Mouse (Mus musculus): ENCODE results near the gene Golm1.
"Not testable (repeated sequence)": the region's sequence is repeated elsewhere in the genome, so short reads cannot be mapped to it uniquely, and the experiment has no call there.

The Golm1 gene

DNA sequence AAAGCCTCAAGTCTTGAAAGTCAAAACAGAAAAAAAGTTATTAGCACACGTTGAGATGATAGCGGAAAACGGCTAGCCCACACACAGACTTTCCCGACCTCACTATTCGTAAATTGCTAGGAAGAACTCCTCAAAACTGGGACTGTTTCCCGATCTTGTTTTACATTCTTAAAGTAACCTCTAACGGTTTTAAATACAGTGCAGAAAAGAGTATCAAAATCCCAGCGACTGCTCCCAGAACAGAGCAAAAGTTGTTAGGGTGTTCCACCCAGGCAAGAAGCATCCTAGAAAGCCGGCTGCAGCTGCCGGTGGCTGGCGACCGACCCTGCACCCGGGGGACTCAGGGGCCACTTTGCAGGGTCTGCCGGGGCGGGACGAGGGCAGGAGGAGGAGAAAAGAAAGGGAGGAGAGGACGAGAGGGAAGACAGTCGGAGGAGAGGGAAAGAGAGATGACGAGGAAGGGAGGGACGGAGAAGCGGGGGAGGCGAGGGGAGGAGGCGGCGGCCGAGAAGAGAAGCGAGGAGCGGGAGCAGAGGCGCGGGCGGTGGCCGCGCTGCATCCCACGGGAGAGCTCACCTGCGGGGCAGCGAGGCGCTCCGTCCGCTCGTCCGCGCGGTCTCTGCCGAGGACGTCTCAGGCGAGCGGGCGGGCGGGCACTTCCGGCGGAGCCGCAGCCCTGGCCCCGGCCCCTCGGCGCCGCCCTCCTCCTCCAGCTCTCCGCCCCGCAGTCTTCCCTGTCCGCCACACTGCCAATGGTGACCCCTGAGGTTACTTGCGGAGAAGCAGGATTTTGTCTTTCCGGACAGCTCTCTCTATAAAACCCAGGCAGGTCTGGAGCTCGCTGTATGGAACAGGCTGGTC lies at the start of gene Golm1:
Gene Golm1 (minus strand): TSS at position 661 of the 861 bp plus-strand sequence.
- peak; percentile 64 for DNase-seq (ENCODE audit: low spot score)

DNA sequence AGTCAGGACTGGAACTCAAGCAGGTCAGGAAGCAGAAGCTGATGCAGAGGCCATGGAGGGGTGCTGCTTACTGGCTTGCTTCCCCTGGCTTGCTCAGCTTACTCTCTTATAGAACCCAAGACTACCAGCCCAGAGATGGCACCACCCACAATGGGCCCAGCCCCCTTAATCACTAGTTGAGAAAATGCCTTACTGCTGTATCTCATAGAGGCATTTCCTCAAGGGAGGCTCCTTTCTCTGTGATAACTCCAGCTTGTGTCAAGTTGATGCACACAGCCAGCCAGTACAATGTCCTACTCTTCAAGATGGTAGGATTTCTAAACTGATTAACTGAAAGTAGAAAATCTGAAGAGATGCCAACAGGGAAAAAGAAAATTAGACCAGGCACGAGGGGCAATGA lies 46.5 kb upstream of the Golm1 start:
- DNase-seq (ENCODE audit: low spot score), result not testable (repeated sequence)

DNA sequence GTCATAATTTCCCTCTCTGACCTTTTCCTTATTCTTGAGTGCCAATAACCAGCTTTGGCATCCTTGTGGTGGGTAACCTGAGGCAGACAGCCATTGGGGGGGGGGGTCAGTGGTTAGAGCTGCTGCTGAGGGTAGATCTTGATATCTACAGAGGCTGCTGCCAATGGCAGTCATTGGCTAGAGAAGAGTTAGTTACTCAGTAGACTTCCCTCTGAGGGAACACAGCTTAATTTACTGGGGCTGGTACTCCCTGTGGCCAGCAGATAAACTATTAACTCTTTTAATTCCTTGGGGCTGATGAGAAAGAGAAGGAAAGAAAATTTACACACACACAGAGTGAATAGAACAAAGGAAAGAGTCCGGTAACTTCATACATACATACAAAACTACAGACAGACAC lies 43.9 kb upstream of the Golm1 start:
- DNase-seq (ENCODE audit: low spot score), result no peak

DNA sequence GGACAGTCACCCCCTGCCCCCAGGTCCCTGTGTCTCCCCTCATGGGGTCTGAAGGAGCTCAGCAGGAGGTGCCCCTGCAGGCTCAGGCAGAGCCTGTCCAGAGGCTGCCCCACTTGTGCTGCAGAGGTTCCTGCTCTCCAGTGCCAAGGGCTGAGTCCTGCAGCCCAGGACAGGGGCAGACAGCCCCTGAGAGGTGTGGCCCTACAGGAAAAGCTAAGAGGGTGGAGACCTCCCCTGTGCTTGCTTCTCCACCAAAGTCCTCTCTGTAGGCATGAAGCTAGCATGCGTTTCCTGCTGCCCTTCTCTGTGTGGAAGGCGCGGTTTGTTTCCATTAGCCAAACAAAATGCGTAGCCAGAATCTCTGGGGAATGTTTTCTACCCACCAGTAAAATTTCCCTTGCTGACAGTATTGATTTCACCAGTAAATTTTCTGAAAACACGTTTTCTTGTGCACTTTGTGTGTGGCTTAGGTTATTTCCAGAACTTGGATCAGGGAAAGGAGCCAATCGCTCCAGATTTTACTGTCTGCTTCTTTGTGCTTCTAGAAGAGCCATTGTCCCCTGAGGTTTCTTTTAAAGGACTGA lies 43.3 kb upstream of the Golm1 start:
- not testable (repeated sequence) for DNase-seq (ENCODE audit: low spot score)

DNA sequence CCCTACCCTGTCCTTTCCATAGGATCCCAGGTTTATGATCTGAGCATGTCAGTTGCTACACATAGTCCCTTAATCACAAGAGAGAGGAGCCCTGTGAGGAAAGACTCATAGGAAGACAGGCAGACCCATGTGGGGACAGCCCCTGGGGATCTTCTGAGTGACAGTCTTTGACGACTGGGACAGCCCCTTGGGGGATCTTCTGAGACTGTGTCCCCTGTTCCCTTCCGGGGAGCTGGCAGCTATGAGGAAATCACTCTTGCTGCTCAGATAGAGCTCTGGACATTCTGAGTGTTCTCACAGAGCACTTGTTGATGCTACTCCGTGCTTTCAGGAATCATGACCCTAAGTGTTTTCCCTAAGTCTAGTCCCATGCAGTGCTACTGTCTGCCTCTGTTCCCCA lies 38.1 kb upstream of the Golm1 start:
- DNase-seq (ENCODE audit: low spot score), result no peak

DNA sequence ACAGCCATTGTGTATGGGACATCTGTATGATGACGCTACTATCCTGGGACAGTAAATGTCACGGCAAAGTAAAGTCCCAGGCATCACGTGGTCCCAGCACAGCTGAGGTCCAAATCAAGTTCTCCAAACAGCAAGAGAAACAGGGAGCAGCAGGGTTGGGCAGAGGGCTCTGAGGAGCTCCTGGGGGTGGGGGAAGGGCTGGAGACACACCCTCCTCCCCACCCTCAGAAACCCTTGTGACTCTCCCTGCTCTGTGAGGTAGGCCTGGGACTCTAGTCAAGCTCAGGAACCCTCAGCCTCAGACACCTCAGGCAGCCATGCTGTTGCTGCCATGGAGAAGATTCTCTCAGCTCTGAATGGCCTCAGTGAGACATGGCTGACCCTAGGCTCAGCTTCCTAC lies 36.4 kb upstream of the Golm1 start, which contains the start of gene Spata31d1b:
Gene Spata31d1b (plus strand): TSS at position 301 of the 400 bp plus-strand sequence.
- DNase-seq (ENCODE audit: low spot score), result not testable (repeated sequence)

DNA sequence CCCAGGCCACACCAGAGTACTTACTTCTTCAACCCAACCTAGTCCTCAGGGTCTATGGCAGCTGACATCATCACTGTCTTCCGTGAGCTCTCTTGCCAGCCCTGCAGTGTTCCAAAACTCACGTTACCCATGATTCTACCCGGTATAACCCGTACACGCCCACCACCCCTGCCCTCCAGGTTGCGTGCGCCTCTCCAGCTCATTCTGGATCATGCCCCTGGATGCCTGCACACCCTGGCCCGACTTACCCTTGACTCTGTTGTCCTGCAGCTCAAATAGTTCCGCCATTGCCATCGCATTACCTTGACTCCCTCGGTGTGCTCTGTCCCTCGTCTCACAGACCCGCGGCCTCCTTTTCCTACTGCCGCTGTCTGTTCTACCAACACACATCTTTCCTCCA lies 34.6 kb upstream of the Golm1 start, which contains the start of gene Spata31d1a:
Gene Spata31d1a (minus strand): TSS at position 101 of the 400 bp plus-strand sequence.
- DNase-seq (ENCODE audit: low spot score), result no peak

DNA sequence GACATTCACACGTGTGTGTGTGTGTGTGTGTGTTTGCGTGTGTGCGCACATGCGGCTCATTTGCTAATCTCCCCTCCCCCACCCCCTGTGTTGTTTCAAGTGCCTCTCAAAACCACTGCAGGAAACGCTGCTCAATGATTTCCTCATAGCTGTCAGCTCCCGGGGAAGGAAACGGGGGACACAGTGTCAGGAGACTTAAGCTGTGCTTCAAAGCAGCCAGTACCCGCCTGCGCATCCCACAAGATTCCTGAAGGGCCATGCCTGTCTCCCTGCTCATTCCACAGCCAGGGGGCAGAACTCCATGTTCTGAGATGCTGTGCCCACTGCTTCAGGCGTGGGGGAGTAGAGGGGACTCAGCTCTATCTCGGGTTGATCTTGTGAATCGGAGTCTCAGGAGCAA lies 29.0 kb upstream of the Golm1 start:
- DNase-seq (ENCODE audit: low spot score), result no peak

DNA sequence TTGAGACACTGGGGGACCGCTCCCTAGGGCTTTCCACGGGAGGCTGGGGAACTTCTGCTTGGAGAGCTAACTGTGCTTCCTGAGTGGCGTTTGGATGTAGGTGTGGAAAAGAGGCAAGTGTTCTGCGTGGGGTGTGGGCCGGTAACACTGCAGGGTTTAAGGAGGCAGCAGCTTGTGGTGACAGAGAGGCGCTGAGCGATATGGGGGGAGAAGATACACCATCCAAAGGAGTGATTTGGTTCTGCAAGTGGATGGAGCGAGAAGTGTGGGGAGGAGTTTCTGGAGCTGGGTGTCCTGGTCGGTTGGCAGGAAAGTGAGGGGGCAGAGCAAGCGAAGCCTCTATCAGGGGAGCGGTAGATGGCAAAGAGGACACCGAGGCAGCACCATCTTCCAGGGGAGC lies 27.9 kb upstream of the Golm1 start:
- DNase-seq (ENCODE audit: low spot score), result no peak

DNA sequence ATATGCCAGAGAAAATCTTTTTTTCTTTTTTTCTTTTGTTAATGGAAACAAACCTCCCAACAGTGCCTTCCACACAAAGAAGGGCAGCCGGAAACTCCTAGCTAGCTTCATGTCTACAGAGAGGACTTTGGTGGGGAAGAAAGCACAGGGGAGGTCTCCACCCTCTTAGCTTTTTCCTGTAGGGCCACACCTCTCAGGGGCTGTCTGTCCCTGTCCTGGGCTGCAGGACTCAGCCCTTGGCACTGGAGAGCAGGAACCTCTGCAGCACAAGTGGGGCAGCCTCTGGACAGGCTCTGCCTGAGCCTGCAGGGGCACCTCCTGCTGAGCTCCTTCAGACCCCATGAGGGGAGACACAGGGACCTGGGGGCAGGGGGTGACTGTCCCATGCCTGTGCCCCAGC lies 24.5 kb upstream of the Golm1 start:
- not testable (repeated sequence) for DNase-seq (ENCODE audit: low spot score)

DNA sequence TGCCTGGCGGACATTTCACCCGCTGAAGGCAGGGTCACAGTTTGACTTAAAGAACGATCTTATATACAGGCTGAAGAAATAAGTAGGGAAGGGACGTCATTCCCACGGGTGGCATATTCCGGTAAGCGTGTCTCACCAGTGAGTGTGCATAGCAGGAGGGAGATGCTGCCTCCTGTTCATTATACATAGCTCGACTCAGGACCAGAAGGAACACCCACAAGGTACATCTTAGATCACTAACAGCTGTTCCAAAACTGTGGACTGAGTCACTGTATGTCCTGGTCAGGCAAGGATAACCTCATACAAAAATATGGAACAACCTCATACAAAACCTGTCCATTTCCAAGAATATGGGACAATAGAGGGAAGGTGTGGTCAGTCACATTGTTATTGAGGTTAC lies 23.5 kb upstream of the Golm1 start:
- no peak for DNase-seq (ENCODE audit: low spot score)

DNA sequence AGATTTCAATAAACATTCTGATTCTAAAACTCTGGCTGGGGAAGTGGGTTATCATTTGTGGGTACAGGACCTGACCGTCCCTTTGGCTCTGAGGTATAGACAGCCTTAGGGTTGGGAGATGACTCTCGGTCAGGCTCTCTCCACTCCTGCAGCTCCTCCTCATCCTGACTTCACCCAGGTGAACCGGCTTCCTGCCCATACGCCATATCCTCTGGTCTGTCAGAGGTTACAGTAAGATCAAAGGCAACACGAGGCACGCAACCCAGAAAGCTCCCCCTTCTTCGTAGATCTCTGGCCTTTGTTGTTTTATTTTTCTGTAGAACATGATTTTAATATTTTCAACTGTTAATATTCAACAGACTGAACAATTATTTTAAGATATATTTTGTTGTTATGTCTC lies 20.2 kb upstream of the Golm1 start:
- no peak for DNase-seq (ENCODE audit: low spot score)

DNA sequence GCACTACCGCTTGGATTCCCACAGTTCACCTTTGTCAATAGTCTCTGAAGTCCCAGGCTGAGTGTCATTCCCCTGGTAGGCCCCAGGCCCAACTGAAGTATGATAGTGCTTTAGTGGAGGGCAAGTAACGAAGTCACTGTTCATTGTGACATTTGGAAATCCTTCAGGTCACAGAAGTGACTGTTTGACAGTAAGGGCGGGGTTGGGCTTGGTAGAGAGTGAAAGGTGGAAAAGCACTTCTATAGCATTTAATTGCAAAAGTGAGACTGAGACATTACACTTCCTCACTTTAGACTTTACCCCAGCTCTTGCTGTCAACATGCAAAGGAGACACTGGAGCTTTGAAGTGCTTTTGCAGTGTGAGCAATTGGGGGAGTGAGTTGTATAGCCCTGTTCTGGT lies 18.4 kb upstream of the Golm1 start, which contains the start of gene 4921517D22Rik:
Gene 4921517D22Rik (minus strand): TSS at position 101 of the 400 bp plus-strand sequence.
- no peak for DNase-seq (ENCODE audit: low spot score)

DNA sequence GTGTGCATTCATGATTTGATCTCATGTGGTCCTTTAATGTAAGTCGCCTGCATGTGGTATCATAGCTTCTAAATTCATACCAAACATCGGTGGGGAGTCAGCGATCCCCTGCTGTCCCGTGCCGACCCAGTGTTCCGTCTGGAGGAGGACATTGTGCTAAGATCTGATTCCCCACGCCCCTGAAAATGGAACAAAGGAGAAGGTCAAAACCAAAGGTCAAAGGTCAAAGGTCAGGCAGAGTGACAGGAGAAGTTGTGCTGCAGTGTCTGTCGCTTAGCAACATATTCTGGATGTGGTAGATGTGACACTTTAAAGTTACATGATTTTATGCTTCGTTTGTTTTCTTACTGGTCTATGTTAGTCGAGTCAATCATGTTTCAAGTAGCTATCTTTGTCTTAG lies 15.9 kb upstream of the Golm1 start:
- no peak for DNase-seq (ENCODE audit: low spot score)

DNA sequence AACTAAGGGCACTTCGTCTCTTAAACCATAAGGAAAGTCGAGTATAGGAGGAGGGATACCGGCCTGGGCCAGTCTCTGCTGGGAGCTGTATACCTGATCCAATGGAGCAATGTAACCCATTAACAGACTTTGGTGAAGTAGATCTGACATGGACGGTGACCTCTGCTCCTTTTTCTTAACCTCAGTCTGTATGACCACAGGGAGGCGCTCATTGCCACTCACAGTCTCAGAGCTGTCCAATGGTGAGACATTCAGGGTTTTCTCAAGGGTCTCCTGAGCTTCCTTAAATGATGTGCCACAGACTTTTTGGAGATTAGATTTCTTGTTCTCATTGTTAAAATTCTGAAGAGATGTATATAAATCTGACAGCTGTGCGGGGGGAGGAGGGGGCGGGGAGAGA lies 15.0 kb upstream of the Golm1 start:
- DNase-seq (ENCODE audit: low spot score), result no peak

DNA sequence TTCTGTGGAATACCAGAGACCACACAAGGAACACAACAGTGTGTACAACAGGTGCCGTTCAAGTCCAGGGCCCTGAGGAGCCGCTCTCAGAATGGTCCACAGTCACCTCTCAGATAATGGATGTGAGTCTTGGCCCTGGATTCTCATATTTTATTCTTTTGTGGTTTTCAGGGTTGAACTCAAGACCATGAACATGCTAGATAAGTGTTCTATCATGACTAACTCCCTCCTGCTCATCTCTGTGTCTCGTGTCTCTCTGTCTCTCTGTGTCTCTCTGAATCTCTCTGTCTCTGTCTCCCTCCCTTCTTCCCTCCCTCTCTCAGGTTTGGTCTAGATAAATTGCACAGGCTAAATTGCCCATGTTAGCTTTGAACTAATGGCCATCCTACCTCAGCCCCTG lies 14.2 kb upstream of the Golm1 start:
- no peak for DNase-seq (ENCODE audit: low spot score)

DNA sequence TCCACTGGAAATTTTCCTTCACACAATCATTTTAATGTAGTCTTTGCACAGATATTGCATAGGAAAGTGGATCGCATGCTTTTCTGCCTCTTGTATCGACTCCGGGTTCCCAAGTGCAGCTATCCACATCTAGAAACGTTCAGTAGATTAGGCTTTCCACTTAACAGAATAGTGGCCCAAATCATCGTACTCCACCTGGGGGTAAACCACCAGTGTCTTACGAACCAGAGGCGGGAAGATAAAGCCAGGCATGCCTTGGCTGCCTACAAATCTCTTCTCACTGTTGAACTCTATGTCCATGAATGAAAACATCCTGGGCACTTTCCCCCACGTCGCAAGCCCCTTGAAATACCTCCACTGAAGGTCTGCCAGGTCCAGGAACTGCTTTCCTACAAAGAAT lies 13.7 kb upstream of the Golm1 start:
- no peak for DNase-seq (ENCODE audit: low spot score)

DNA sequence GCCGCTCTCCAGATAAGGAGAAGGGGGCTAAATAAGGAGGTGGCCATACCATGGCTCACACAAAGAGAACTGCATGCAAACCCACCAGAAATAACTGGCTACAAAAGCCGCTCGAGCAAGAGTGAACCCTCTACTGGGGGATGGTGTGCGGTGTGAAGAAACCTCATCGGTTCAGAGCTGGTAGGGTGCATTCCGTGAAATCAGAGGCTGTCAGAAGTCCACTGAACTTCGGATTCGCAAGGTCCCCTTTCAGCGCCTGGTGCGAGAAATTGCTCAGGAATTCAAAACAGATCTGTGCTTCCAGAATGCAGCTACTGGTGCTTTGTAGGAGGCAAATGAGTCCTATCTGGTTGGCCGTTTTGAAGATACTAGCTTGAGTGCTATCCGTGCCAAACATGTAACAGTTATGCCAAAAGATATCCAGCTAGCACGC lies 12.7 kb upstream of the Golm1 start:
- DNase-seq (ENCODE audit: low spot score), result peak; percentile 24

DNA sequence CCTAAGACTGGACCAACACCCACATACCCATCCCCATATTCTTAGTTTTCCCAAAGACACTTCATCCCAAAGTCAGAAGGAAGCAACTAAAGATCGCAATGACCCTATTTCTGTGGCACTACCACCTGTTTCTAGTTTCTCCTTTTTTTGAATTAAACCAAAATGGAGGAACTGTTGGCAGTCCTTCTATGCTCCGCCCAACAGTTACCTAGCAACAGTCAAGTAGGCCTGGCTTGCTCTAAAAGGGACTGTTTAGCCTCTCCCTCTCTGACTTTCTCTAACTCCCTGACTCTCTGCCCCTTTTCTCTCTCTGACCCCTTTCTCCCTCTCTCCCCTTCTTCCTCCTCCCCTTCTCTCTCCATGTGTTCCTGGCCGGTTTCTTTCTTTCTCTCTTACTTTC lies 9.6 kb upstream of the Golm1 start:
- no peak for DNase-seq (ENCODE audit: low spot score)

DNA sequence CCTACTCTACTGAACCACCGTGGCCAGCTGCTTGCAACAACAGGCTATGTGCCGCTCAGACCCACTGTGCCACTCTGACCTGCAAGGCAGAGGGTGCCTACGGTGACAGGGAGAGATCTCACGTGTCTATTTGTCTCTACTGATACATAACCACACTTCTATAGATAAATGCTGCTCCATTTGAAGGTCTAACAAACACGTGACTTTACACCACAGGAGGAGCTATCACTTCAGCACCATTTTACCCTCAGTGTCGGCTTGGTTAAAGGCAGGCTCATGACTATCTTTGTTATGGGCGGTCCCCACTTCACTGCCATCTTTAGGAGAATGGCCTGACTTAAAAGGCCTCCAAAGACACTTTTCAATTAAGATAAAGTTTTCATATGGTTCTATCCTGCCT lies 7.0 kb upstream of the Golm1 start:
- DNase-seq (ENCODE audit: low spot score), result no peak

DNA sequence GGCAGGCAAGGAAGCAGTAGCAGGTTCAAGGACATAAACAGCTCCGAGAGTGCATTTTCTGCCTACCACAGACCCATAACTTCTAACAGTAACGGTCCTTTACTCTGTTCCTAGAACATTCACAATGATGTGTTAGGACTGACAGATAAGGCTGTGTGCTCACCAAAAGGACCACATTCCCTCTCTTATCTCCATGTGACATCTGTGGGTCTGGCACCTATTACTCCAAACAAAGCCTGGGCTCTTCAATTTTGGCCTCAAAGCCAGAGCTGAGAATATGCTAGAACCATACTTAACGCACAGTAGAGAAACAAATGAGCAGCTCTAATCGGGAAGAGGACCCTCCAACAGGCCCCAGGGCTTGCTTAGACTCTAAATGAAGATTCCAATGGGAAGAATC lies 4.3 kb upstream of the Golm1 start:
- DNase-seq (ENCODE audit: low spot score), result no peak

DNA sequence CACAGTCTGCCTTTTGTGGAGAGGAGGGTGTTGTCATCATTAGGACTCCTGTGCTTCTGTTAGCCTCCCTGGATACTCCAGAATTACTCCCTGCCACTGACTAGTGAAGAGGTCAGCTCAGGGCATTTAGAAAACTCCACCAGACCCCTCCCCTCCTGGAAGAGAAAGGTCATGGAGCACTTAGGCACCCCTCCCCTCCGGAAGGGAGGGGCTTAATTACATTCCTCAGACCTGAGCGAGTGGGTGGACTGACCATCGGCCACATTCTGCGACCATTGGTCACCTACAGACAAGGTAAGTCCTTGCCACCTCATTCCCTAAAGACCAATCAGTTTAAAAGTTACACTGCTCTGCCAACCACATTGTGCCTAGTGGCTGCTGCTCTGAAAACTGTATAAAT lies 3.7 kb upstream of the Golm1 start:
- no peak for DNase-seq (ENCODE audit: low spot score)
